Mouse (Mus musculus) C3H10T1/2 (cell line): ENCODE measurements around the gene Dhcr7. TPM values are rescaled to one million over a fixed set of nuclear protein-coding genes. Genes with fewer than 3 reads are reported as not detected.

Experiments
- polyA plus RNA-seq, 2 experiments: library from polyadenylated mRNA; unstranded; fragments of >200 nt; fragmentation: generic; extraction: Trizol; gene quantifications; one replicate each; pipeline ENCODE4 v1.2.1; 2012; ENCODE audit warnings: missing spikeins in 2 of 2

The Dhcr7 gene
- polyA plus RNA-seq, result 10 to 100 TPM in 1 of 2 experiments, 1 to 10 TPM in 1; 7.8 to 17.3 TPM

DNA sequence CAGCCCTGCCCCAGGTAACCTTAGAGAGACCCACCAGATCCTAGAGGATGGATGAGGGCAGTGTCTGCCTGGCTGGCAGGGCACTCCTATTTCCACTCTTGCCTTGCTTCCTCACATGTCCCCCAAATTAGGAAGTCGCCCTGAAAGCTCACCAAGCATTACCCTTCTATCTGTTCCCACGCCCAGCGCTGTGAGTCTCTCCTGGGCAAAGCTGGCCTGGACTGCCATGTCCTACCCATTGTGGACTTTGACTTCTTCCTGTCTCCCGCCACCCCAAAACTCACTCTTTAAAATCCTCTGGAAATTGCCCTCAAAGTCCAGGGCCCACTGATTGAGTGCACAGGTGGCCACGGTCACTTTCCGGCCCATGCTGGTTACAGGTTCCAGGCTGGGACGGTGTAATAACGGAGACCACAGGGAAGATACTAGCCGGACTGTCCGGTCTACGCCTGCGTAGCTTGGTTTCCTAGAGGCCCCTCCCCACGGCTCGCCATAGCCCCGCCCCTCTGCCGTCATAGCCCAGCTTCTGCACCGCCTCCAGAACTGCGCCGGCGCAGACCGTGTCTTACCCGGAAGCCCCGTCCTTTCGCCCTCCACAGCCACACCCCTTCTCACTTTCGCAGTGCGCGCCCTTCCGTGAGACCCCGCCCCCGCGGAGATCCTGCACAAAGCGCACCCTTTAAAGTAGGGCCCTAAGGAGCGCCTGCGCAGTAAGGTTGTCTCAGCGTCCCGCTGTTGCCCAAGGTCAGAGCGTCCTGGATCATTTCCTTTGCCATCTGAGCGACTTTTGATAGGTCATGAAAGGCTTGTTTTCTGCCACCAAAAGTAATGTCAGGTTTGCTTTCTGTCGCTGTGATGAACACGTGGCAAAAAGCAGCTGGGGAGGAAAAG is at the start of gene Dhcr7, which contains the start of gene Nadsyn1:
Gene Dhcr7 (plus strand): TSS at position 771 of the 891 bp plus-strand sequence.
Gene Nadsyn1 (minus strand): TSS at position 475 of the 891 bp plus-strand sequence.

DNA sequence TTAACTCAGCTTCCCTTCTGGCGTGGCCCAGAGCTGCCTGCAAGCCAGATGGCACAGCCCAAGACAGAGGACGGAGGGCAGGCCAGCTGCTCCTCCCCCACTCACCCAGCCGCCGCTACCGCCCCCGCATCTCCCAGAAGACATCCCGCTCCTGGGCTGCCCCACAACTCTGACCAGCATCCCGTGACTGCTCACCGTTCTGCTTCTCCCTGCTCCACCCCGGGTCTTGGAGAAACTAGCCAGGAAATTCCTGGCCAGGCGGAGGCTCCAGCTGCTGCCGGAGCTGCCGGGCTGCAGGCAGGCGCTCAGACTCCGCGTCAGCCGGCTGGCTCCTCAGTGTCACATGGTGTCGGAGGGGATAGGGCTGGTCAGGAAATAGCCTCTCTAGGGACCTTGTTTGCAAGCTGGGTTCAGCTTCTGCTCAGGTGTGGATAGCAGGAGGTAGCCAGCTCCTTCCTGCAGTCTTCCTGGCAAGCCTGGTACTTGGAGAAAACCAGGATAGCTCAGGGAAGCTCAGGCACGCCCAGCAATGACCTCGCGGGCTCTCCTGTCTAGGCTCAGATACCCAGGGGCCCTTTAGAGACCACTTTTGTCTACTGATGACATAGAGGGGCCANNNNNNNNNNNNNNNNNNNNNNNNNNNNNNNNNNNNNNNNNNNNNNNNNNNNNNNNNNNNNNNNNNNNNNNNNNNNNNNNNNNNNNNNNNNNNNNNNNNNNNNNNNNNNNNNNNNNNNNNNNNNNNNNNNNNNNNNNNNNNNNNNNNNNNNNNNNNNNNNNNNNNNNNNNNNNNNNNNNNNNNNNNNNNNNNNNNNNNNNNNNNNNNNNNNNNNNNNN is 38.7 kb upstream of the Dhcr7 start, which contains the start of gene Mrgpre:
Gene Mrgpre (minus strand): TSS at position 505 of the 834 bp plus-strand sequence.

GRCm38 (mm10) chr7:143866538-143866937 is 43.6 kb downstream of the Dhcr7 start, which contains the start of gene Gm498:
Gm498 (plus strand) TSS chr7:143866838.

Other genes starting within 250 kb of the Dhcr7 start
- gene Cars, start 223.1 kb upstream of the Dhcr7 start, polyA plus RNA-seq, result 10 to 100 TPM; 46.1 to 96.5 TPM
- under 1 TPM; 0.02 TPM for gene Tnfrsf26, start 194.4 kb upstream of the Dhcr7 start, polyA plus RNA-seq
- 1 to 10 TPM; 2.3 to 2.4 TPM for gene Tnfrsf22, start 173.5 kb upstream of the Dhcr7 start, polyA plus RNA-seq
- 1 to 10 TPM; 1.9 to 5.1 TPM for gene Tnfrsf23, start 137.3 kb upstream of the Dhcr7 start, polyA plus RNA-seq
- gene Osbpl5, start 66.2 kb upstream of the Dhcr7 start, polyA plus RNA-seq, result 10 to 100 TPM; 13.6 to 38.6 TPM
- not detected for gene Mrgprg, start 56.2 kb upstream of the Dhcr7 start, polyA plus RNA-seq
- under 1 TPM; 0.13 to 0.98 TPM for gene Mrgpre, start 38.6 kb upstream of the Dhcr7 start, polyA plus RNA-seq
- gene Nadsyn1, start 296 bp upstream of the Dhcr7 start, polyA plus RNA-seq, result 1 to 10 TPM in 1 of 2 experiments, under 1 TPM in 1; 0.95 to 4.5 TPM
- gene Gm498, start 43.7 kb downstream of the Dhcr7 start, polyA plus RNA-seq, result not detected
- under 1 TPM; 0.04 to 0.07 TPM for gene Shank2, start 178.8 kb downstream of the Dhcr7 start, polyA plus RNA-seq